Mouse (Mus musculus) liver, embryonic 15.5 days (tissue): Measurements from ENCODE around the gene Nppa. TPM values are rescaled to one million over a fixed set of nuclear protein-coding genes. Genes with fewer than 3 reads are reported as not detected.

Experiments used
- polyA plus RNA-seq: library from polyadenylated mRNA; unstranded; fragments of >200 nt; fragmentation: Nextera tagmentation; extraction: Ambion mirVana; gene quantifications from 2 replicates; pipeline ENCODE4 v1.2.1, GENCODE M21; 2015

The Nppa gene
- polyA plus RNA-seq, 1 experiment from 2014 or later: 1.3 TPM

Other genes starting within 250 kb of the Nppa start
- 3.4 and 3.9 TPM in 2 replicates for gene Zfp984, start 190.9 kb upstream of the Nppa start, polyA plus RNA-seq
- gene Zfp933, start 152.4 kb upstream of the Nppa start, polyA plus RNA-seq: 1.0 and 1.4 TPM in 2 replicates
- 29.3 and 36.1 TPM in 2 replicates for gene Miip, start 131.9 kb upstream of the Nppa start, polyA plus RNA-seq
- 2.1 TPM in 2 replicates for gene Fv1, start 131.7 kb upstream of the Nppa start, polyA plus RNA-seq
- 15.5 and 15.6 TPM in 2 replicates for gene Mfn2, start 96.0 kb upstream of the Nppa start, polyA plus RNA-seq
- gene Plod1, start 64.0 kb upstream of the Nppa start, polyA plus RNA-seq: 29.0 and 30.6 TPM in 2 replicates
- gene 2510039O18Rik, start 59.8 kb upstream of the Nppa start, polyA plus RNA-seq: 7.8 and 8.9 TPM in 2 replicates
- not detected in 2 replicates for gene Nppb, start 14.9 kb upstream of the Nppa start, polyA plus RNA-seq
- 1.5 and 1.6 TPM in 2 replicates for gene Clcn6, start 38.1 kb downstream of the Nppa start, polyA plus RNA-seq
- gene Mthfr, start 38.4 kb downstream of the Nppa start, polyA plus RNA-seq: 9.8 and 10.0 TPM in 2 replicates
- gene Agtrap, start 87.3 kb downstream of the Nppa start, polyA plus RNA-seq: 10.0 and 11.0 TPM in 2 replicates
- gene Mad2l2, start 129.7 kb downstream of the Nppa start, polyA plus RNA-seq: 12.9 and 13.2 TPM in 2 replicates
- gene Draxin, start 130.0 kb downstream of the Nppa start, polyA plus RNA-seq: 0.07 and 0.10 TPM in 2 replicates
- gene Fbxo6, start 151.4 kb downstream of the Nppa start, polyA plus RNA-seq: 11.0 and 11.9 TPM in 2 replicates
- 0.51 and 0.54 TPM in 2 replicates for gene Fbxo44, start 159.8 kb downstream of the Nppa start, polyA plus RNA-seq
- 0.28 TPM in 1 of 2 replicates, not detected in the other for gene Fbxo2, start 159.9 kb downstream of the Nppa start, polyA plus RNA-seq